Mouse (Mus musculus): ENCODE measurements around the gene Naaladl1. TPM values are rescaled to one million over a fixed set of nuclear protein-coding genes. Genes with fewer than 3 reads are reported as not detected.
A peak's percentile ranks its signal among the peaks of the same experiment; 100 is the strongest.

Gene Naaladl1
- total RNA-seq, 1 experiment, result 0.80 TPM

DNA sequence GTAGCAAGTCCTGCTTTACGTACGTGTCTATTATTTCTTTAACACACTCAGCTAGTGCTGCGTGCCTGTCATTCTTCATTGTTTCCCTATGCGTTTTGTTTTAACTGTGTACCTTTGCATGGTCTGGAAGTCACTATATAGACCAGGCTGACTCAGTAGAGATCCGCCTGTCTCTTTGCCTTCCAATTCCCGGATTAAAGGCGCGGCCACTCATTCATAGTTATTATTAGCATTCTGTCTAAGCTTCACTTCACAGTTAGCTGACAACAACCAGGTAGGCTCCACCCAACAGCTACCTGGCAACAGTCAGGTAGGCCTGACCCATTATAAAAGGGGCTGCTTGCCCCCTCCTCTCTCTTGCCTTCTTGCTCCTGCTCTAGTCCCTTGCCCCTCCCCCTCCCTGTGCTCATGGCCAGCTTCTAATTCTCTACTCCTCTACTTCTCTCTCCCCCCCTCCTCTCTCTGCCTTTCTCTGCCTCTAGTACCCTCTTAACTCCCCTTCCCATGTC lies 13.1 kb downstream of the Naaladl1 start:
- H3K36me3 ChIP-seq (ENCODE audit: control insufficient read depth, insufficient read depth, low read length, poor library complexity, severe bottlenecking), result peaks cover 18% of the 10 kb centered on the region
- peaks cover 2 to 17% of the 10 kb centered on the region in 2 experiments; a peak in 1 of 4 replicates for H3K4me1 ChIP-seq (ENCODE audit: control insufficient read depth in 2 of 2, insufficient read depth in 2 of 2, low read length in 2 of 2, poor library complexity in 1 of 2)
- peak overlapping the region; percentile 45 to 96 for H3K4me3 ChIP-seq (ENCODE audit: insufficient read depth in 1 of 2, low read depth in 1 of 2, low read length in 2 of 2, poor library complexity in 1 of 2, severe bottlenecking in 1 of 2)
- no peak for DNase-seq (ENCODE audit: low read depth, low spot score)
- no peak for TF ChIP-seq ZC3H11A (IDR thresholded peaks at IDR 0.05; ENCODE audit: borderline replicate concordance, low read depth, low read length)
- no peak for TF ChIP-seq MAFK (IDR thresholded peaks at IDR 0.05; ENCODE audit: insufficient read depth, low read depth, low read length)
- TF ChIP-seq HCFC1 (IDR thresholded peaks at IDR 0.05; ENCODE audit: borderline replicate concordance, insufficient read depth, low read length), result no peak
- TF ChIP-seq CHD2 (IDR thresholded peaks at IDR 0.05; ENCODE audit: low read depth, low read length), result no peak
- no peak for TF ChIP-seq ZNF384 (IDR thresholded peaks at IDR 0.05; ENCODE audit: low read depth, low read length)
- H3K27ac ChIP-seq (ENCODE audit: insufficient read depth, low read depth, low read length, poor library complexity, severe bottlenecking), result peak overlapping the region; percentile 9; the same call in 1 of the 2 replicates
- no peaks in the 10 kb centered on the region for H3K9me3 ChIP-seq (ENCODE audit: control insufficient read depth, insufficient read depth, low read depth, low read length)
- in situ Hi-C loops (cut with MboI; ENCODE audit: low sequenced_read_pairs in 2 of 2, unreplicated experiment in 2 of 2), result no loop called here
- peak overlapping the region; percentile 13; the same call in 1 of the 2 replicates for H3K9ac ChIP-seq (ENCODE audit: insufficient read depth, low read depth, low read length, poor library complexity, severe bottlenecking)

DNA sequence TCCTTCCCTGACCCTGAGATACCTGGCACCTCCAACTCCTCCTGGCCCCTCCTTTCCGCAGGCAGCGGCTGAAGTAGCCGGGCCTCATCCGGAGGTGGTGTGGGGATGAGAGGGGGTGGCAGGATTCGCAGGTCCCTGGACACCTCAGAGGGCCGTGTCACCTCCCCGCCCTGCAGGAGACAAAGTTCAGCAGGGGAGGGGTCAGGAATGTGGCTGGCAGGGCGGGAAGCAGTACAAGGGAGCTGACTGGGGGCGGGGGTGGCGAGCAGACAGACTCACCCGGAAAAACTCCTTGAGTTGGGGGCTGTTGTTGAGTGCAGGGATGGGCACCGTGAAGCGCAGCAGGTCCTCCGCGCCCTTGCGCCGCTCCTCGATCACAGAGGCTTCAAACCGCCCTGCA lies 16.2 kb downstream of the Naaladl1 start:
- in situ Hi-C loops (cut with MboI; ENCODE audit: low sequenced_read_pairs in 2 of 2, unreplicated experiment in 2 of 2), result loop anchor here in 1 of 2 experiments (10.0 kb wide), 1 partner anchor 157 kb away; the partner anchor contains the start of gene Pola2
- peak overlapping the region; percentile 60; the same call in 1 of the 2 replicates for H3K9ac ChIP-seq (ENCODE audit: insufficient read depth, low read depth, low read length, poor library complexity, severe bottlenecking)

DNA sequence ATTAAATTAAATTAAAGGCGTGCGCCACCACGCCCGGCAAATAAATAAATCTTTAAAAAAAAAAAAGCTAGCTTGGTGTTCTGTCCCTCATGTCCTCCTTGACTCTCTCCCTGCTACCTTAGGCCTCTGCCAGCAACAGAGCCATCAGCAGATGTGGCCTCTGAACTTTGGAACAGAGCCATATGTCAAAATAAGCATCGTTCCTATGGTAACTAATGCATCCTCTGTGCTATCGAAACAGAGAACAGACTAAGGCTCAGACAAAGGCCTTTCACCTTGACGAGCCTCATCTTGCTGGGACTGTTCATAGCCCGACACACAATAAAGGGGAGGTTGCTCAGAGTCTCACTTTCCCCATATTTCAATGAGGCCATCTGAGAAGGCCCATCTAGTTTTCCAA lies 17.7 kb downstream of the Naaladl1 start:
- Histone ChIP-seq H3K9ac (ENCODE audit: insufficient read depth, low read depth, low read length, poor library complexity, severe bottlenecking) (no peak overlapping the region), H3K36me3 (ENCODE audit: control insufficient read depth, insufficient read depth, low read length, poor library complexity, severe bottlenecking) (no peaks in the 10 kb centered on the region), H3K4me1 (ENCODE audit: control insufficient read depth in 2 of 2, insufficient read depth in 2 of 2, low read length in 2 of 2, poor library complexity in 1 of 2) (peaks cover 2 to 15% of the 10 kb centered on the region in 2 experiments; a peak in 1 of 4 replicates), H3K4me3 (ENCODE audit: insufficient read depth in 1 of 2, low read depth in 1 of 2, low read length in 2 of 2, poor library complexity in 1 of 2, severe bottlenecking in 1 of 2) (no peak overlapping the region), H3K27ac (ENCODE audit: insufficient read depth, low read depth, low read length, poor library complexity, severe bottlenecking) (no peak overlapping the region), H3K9me3 (ENCODE audit: control insufficient read depth, insufficient read depth, low read depth, low read length) (no peaks in the 10 kb centered on the region)
- TF ChIP-seq ZNF384 (IDR thresholded peaks at IDR 0.05; ENCODE audit: low read depth, low read length) (no peak), HCFC1 (IDR thresholded peaks at IDR 0.05; ENCODE audit: borderline replicate concordance, insufficient read depth, low read length) (no peak), MAFK (IDR thresholded peaks at IDR 0.05; ENCODE audit: insufficient read depth, low read depth, low read length) (no peak), ZC3H11A (IDR thresholded peaks at IDR 0.05; ENCODE audit: borderline replicate concordance, low read depth, low read length) (no peak), CHD2 (IDR thresholded peaks at IDR 0.05; ENCODE audit: low read depth, low read length) (no peak)
- DNase-seq (ENCODE audit: low read depth, low spot score), result no peak
- in situ Hi-C loops (cut with MboI; ENCODE audit: low sequenced_read_pairs in 2 of 2, unreplicated experiment in 2 of 2), result loop anchor here in 1 of 2 experiments (10.0 kb wide), 1 partner anchor 159 kb away; the partner anchor contains the start of gene Pola2

More for the DNA sequence above, 16.2 kb downstream of the Naaladl1 start:
- peak overlapping the region; percentile 13 to 16; a peak in 2 of 4 replicates for H3K4me3 ChIP-seq (ENCODE audit: insufficient read depth in 1 of 2, low read depth in 1 of 2, low read length in 2 of 2, poor library complexity in 1 of 2, severe bottlenecking in 1 of 2)
- no peaks in the 10 kb centered on the region for H3K36me3 ChIP-seq (ENCODE audit: control insufficient read depth, insufficient read depth, low read length, poor library complexity, severe bottlenecking)
- TF ChIP-seq ZNF384 (IDR thresholded peaks at IDR 0.05; ENCODE audit: low read depth, low read length) (no peak), ZC3H11A (IDR thresholded peaks at IDR 0.05; ENCODE audit: borderline replicate concordance, low read depth, low read length) (no peak), HCFC1 (IDR thresholded peaks at IDR 0.05; ENCODE audit: borderline replicate concordance, insufficient read depth, low read length) (no peak), MAFK (IDR thresholded peaks at IDR 0.05; ENCODE audit: insufficient read depth, low read depth, low read length) (no peak), CHD2 (IDR thresholded peaks at IDR 0.05; ENCODE audit: low read depth, low read length) (no peak)
- no peaks in the 10 kb centered on the region for H3K9me3 ChIP-seq (ENCODE audit: control insufficient read depth, insufficient read depth, low read depth, low read length)
- H3K27ac ChIP-seq (ENCODE audit: insufficient read depth, low read depth, low read length, poor library complexity, severe bottlenecking), result no peak overlapping the region
- DNase-seq (ENCODE audit: low read depth, low spot score), result no peak
- peaks cover 2 to 15% of the 10 kb centered on the region in 2 experiments; a peak in 1 of 4 replicates for H3K4me1 ChIP-seq (ENCODE audit: control insufficient read depth in 2 of 2, insufficient read depth in 2 of 2, low read length in 2 of 2, poor library complexity in 1 of 2)

DNA sequence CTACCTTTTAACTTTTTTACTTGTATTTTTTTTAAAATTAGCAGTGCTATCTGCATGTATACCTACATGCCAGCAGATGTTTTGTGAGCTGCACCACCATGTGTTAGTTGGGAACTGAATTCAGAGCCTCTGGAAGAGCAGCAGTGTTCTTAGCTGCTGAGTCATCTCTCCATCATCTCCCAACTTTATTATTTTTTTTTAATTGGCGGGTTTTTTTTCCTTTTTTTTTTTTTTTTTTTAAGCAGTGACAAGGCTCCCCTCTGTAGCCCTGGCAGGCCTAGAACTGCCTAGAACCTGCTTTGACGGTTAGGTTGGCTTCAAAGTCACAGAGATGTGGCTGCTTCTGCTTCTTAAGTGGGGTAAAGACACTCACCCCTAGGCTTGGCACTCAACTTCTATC lies 19.3 kb downstream of the Naaladl1 start:
- H3K27ac ChIP-seq (ENCODE audit: insufficient read depth, low read depth, low read length, poor library complexity, severe bottlenecking), result no peak overlapping the region
- no peak for DNase-seq (ENCODE audit: low read depth, low spot score)
- no peak overlapping the region for H3K9ac ChIP-seq (ENCODE audit: insufficient read depth, low read depth, low read length, poor library complexity, severe bottlenecking)
- no peak overlapping the region for H3K4me3 ChIP-seq (ENCODE audit: insufficient read depth in 1 of 2, low read depth in 1 of 2, low read length in 2 of 2, poor library complexity in 1 of 2, severe bottlenecking in 1 of 2)
- TF ChIP-seq HCFC1 (IDR thresholded peaks at IDR 0.05; ENCODE audit: borderline replicate concordance, insufficient read depth, low read length) (no peak), ZNF384 (IDR thresholded peaks at IDR 0.05; ENCODE audit: low read depth, low read length) (no peak), CHD2 (IDR thresholded peaks at IDR 0.05; ENCODE audit: low read depth, low read length) (no peak), MAFK (IDR thresholded peaks at IDR 0.05; ENCODE audit: insufficient read depth, low read depth, low read length) (no peak), ZC3H11A (IDR thresholded peaks at IDR 0.05; ENCODE audit: borderline replicate concordance, low read depth, low read length) (no peak)
- in situ Hi-C loops (cut with MboI; ENCODE audit: low sequenced_read_pairs in 2 of 2, unreplicated experiment in 2 of 2), result loop anchor here (5.0 to 10.0 kb wide), 2 partner anchors 160 to 163 kb away; partner anchors contain the start of gene Pola2 (in 2 of the 2)
- H3K36me3 ChIP-seq (ENCODE audit: control insufficient read depth, insufficient read depth, low read length, poor library complexity, severe bottlenecking), result no peaks in the 10 kb centered on the region
- H3K4me1 ChIP-seq (ENCODE audit: control insufficient read depth in 2 of 2, insufficient read depth in 2 of 2, low read length in 2 of 2, poor library complexity in 1 of 2), result peaks cover 2 to 13% of the 10 kb centered on the region in 2 experiments; a peak in 1 of 4 replicates
- no peaks in the 10 kb centered on the region for H3K9me3 ChIP-seq (ENCODE audit: control insufficient read depth, insufficient read depth, low read depth, low read length)
